Mouse (Mus musculus) heart, postnatal 10 days (tissue): ENCODE data around the gene Gm45837. TPM values are rescaled to one million over a fixed set of nuclear protein-coding genes. Genes with fewer than 3 reads are reported as not detected.
A peak's percentile ranks its signal among the peaks of the same experiment; 100 is the strongest.

Experiments
- DNase-seq, 2 experiments: peaks; one replicate each; pipeline ENCODE4 v3.0.0; 2021
- intact Hi-C: fragments of 180-260 bp; cut with DNase I; formaldehyde crosslinking; loops from one replicate; pipeline ENCODE4 v1.15.1; 2025
- total RNA-seq, 2 experiments: library from RNA; stranded (reverse); gene quantifications; 2 replicates each; pipeline ENCODE4 v1.2.3; 2021

The Gm45837 gene
- total RNA-seq, 2 experiments from 2014 or later, result not detected

- no peak for DNase-seq
Measured at GRCm38 (mm10) chr7:101389256-101389655, 21.4 kb upstream of the Gm45837 start.

GRCm38 (mm10) chr7:101391909-101392479, 18.7 kb upstream of the Gm45837 start:
- DNase-seq, result no peak

More at GRCm38 (mm10) chr7:101389256-101389655, 21.4 kb upstream of the Gm45837 start:
- intact Hi-C loops, result no loop called here

GRCm38 (mm10) chr7:101393015-101393414, 17.7 kb upstream of the Gm45837 start:
- peak; percentile 54 to 67 for DNase-seq
- intact Hi-C loops, result no loop called here

More at GRCm38 (mm10) chr7:101391909-101392479, 18.7 kb upstream of the Gm45837 start:
- intact Hi-C loops, result no loop called here

GRCm38 (mm10) chr7:101393694-101394504, 16.8 kb upstream of the Gm45837 start:
- DNase-seq, result peak; percentile 83 to 86
- intact Hi-C loops, result no loop called here

- no peak for DNase-seq
- intact Hi-C loops, result no loop called here
Measured at GRCm38 (mm10) chr7:101394569-101394968, 16.1 kb upstream of the Gm45837 start.

- peak; percentile 59 to 67 for DNase-seq
- intact Hi-C loops, result no loop called here
Measured at GRCm38 (mm10) chr7:101395471-101395870, 15.2 kb upstream of the Gm45837 start.

- DNase-seq, result no peak
- intact Hi-C loops, result no loop called here
Measured at GRCm38 (mm10) chr7:101397175-101397574, 13.5 kb upstream of the Gm45837 start.

GRCm38 (mm10) chr7:101401510-101401909, 9.2 kb upstream of the Gm45837 start:
- intact Hi-C loops, result no loop called here
- DNase-seq, result no peak

GRCm38 (mm10) chr7:101403831-101404230, 6.9 kb upstream of the Gm45837 start:
- intact Hi-C loops, result no loop called here
- DNase-seq, result no peak

- intact Hi-C loops, result loop anchor here (1.0 to 5.0 kb wide), 3 partner anchors 102 to 210 kb away; no protein-coding TSS in a partner anchor
Measured at GRCm38 (mm10) chr7:101412796-101413195, 2.1 kb downstream of the Gm45837 start.

GRCm38 (mm10) chr7:101414209-101414608, 3.5 kb downstream of the Gm45837 start:
- intact Hi-C loops, result loop anchor here (5.0 kb wide), 1 partner anchor 208 kb away; no protein-coding TSS in a partner anchor
- DNase-seq, result no peak

More at GRCm38 (mm10) chr7:101412796-101413195, 2.1 kb downstream of the Gm45837 start:
- DNase-seq, result peak; percentile 83 to 92

- intact Hi-C loops, result loop anchor here (5.0 kb wide), 1 partner anchor 207 kb away; no protein-coding TSS in a partner anchor
- no peak for DNase-seq
Measured at GRCm38 (mm10) chr7:101414661-101415511, 4.2 kb downstream of the Gm45837 start.

- DNase-seq, result no peak
- intact Hi-C loops, result no loop called here
Measured at GRCm38 (mm10) chr7:101415512-101416100, 4.9 kb downstream of the Gm45837 start.

GRCm38 (mm10) chr7:101416391-101416790, 5.7 kb downstream of the Gm45837 start:
- intact Hi-C loops, result no loop called here
- DNase-seq, result no peak

GRCm38 (mm10) chr7:101419013-101419770, 8.5 kb downstream of the Gm45837 start:
- no peak for DNase-seq
- intact Hi-C loops, result no loop called here

- intact Hi-C loops, result no loop called here
- DNase-seq, result no peak
Measured at GRCm38 (mm10) chr7:101421529-101421928, 10.8 kb downstream of the Gm45837 start, which contains the start of gene Pde2a. Gene Pde2a, plus strand, starts transcription at chr7:101421691.

- intact Hi-C loops, result no loop called here
- DNase-seq, result peak; percentile 37 to 58
Measured at GRCm38 (mm10) chr7:101422069-101422468, 11.4 kb downstream of the Gm45837 start.

GRCm38 (mm10) chr7:101422646-101423045, 12.0 kb downstream of the Gm45837 start:
- DNase-seq, result no peak
- intact Hi-C loops, result no loop called here

GRCm38 (mm10) chr7:101423970-101424369, 13.3 kb downstream of the Gm45837 start:
- DNase-seq, result no peak
- intact Hi-C loops, result no loop called here
